ENCODE assay signal across 9 mouse cellular contexts in the genomic region with DNA sequence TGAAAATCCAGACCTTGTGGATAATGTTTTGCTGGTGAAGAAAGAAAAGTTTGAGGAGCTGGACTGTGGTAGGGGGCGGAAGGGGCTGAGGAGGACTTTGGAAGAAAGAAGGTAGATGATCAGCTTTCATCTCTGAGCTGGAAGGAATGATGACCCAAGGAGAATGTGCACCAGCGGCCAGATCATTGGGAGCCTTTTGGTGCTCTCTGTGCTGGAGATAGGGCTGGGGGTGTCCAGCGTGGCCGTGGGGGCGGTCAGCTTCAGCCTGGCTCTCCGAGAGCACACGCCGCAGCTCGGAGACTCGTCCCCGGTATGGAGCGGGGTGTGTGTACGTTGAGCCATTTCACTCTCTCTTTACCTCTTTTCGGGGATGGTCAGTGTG. TPM values are rescaled to one million over a fixed set of nuclear protein-coding genes. Genes with fewer than 3 reads are reported as not detected.
A peak's percentile ranks its signal among the peaks of the same experiment; 100 is the strongest.
DNase-seq lines count a peak whose midpoint lies in the region; ATAC-seq and TF ChIP-seq lines count a peak whose summit lies in the region.
"Had no signal": no experiment of that assay in that cellular context is flagged by ENCODE, and none has a peak within 500 bp of the region (broad histone marks: within the 10 kb centered on the region; RNA-seq: fewer than 3 reads in every experiment).

No protein-coding gene starts in this region.

- TF ChIP-seq EP300 in stomach, postnatal 0 days (optimal IDR thresholded peaks at IDR 0.05): no peak

- peak overlapping the region; percentile 85 for H3K4me2 ChIP-seq in heart, embryonic 13.5 days
- peak overlapping the region; percentile 34 for H3K4me2 ChIP-seq in liver, embryonic 13.5 days
- H3K4me2 ChIP-seq in stomach, postnatal 0 days (replicated peaks; ENCODE audit: low read depth): peak overlapping the region; percentile 58

- H3K4me3 ChIP-seq in heart, embryonic 13.5 days: peak overlapping the region; percentile 62
- no peak overlapping the region for H3K4me3 ChIP-seq in liver, embryonic 13.5 days (replicated peaks)
- H3K4me3 ChIP-seq in stomach, postnatal 0 days (ENCODE audit: low read depth, low read length): peak overlapping the region; percentile 36

- H3K4me1 ChIP-seq in heart, embryonic 13.5 days: peaks cover 6% of the 10 kb centered on the region
- no peaks in the 10 kb centered on the region for H3K4me1 ChIP-seq in liver, embryonic 13.5 days (replicated peaks)
- H3K4me1 ChIP-seq in stomach, postnatal 0 days (replicated peaks; ENCODE audit: control insufficient read depth, insufficient read depth): no peaks in the 10 kb centered on the region

- no peak for ATAC-seq in heart, embryonic 13.5 days (ENCODE audit: extremely low read depth, insufficient number of reproducible peaks, low FRiP score, low TSS enrichment)
- ATAC-seq in liver, embryonic 13.5 days (ENCODE audit: low read depth): no peak
- ATAC-seq in stomach, postnatal 0 days (ENCODE audit: low FRiP score, low TSS enrichment): no peak

- H3K27ac ChIP-seq in heart, embryonic 13.5 days (replicated peaks): peak overlapping the region; percentile 49; the same call in 1 of the 2 replicates
- no peak overlapping the region for H3K27ac ChIP-seq in liver, embryonic 13.5 days
- no peak overlapping the region for H3K27ac ChIP-seq in stomach, postnatal 0 days (replicated peaks)

- 2% methylated on average over 14 of the region's 14 CpGs for WGBS in heart, embryonic 13.5 days
- WGBS in liver, embryonic 13.5 days (ENCODE audit: insufficient replicate concordance): 8% methylated on average over 14 of the region's 14 CpGs
- WGBS in stomach, postnatal 0 days: 4% methylated on average over 14 of the region's 14 CpGs

- no peaks in the 10 kb centered on the region; the same call in 1 of the 2 replicates for H3K27me3 ChIP-seq in heart, embryonic 13.5 days (replicated peaks)
- peaks cover 22% of the 10 kb centered on the region for H3K27me3 ChIP-seq in liver, embryonic 13.5 days
- no peaks in the 10 kb centered on the region for H3K27me3 ChIP-seq in stomach, postnatal 0 days (ENCODE audit: control insufficient read depth, insufficient read depth, low read length)

- H3K9me3 ChIP-seq in heart, embryonic 13.5 days: no peaks in the 10 kb centered on the region
- H3K9me3 ChIP-seq in liver, embryonic 13.5 days (replicated peaks): no peaks in the 10 kb centered on the region
- no peaks in the 10 kb centered on the region for H3K9me3 ChIP-seq in stomach, postnatal 0 days (ENCODE audit: control insufficient read depth, low read length)

- no peak for DNase-seq in heart, postnatal 14 days
- DNase-seq in brain, embryonic 14.5 days (ENCODE audit: low read depth): peak; percentile 56
- DNase-seq in forelimb bud, embryonic 11.5 days (ENCODE audit: low read depth, low spot score): peak; percentile 7
- no peak for DNase-seq in liver, embryonic 13.5 days
- DNase-seq in stomach, postnatal 0 days (ENCODE audit: low spot score): no peak
- DNase-seq in MN1 (ENCODE audit: low spot score): no peak
- no peak for DNase-seq in cerebellum, adult 11 months

- TF ChIP-seq CTCF in brain, embryonic 14.5 days (IDR thresholded peaks at IDR 0.05; ENCODE audit: borderline replicate concordance, extremely low read depth, insufficient read depth, insufficient read length): no peak
- TF ChIP-seq CTCF in stomach, postnatal 0 days (IDR thresholded peaks at IDR 0.05; ENCODE audit: low read depth): no peak

- TF ChIP-seq POLR2A in brain, embryonic 14.5 days (IDR thresholded peaks at IDR 0.05; ENCODE audit: borderline replicate concordance, extremely low read depth, insufficient read depth, insufficient read length, poor library complexity, severe bottlenecking): peak; percentile 16; the same call in 1 of the 2 replicates

- no peaks in the 10 kb centered on the region for H3K36me3 ChIP-seq in heart, embryonic 13.5 days
- no peaks in the 10 kb centered on the region for H3K36me3 ChIP-seq in liver, embryonic 13.5 days
- H3K36me3 ChIP-seq in stomach, postnatal 0 days (ENCODE audit: control insufficient read depth, insufficient read depth, low read length): no peaks in the 10 kb centered on the region

- peak overlapping the region; percentile 80 for H3K9ac ChIP-seq in heart, embryonic 13.5 days
- no peak overlapping the region for H3K9ac ChIP-seq in liver, embryonic 13.5 days
- peak overlapping the region; percentile 38 for H3K9ac ChIP-seq in stomach, postnatal 0 days (ENCODE audit: low read length)

- intact Hi-C loops in heart, postnatal 14 days (cut with DNase I): no loop called here

RNA-seq across cellular contexts. Expression of a gene that starts 0.7 kb away (rescaled TPM):
- polyA plus RNA-seq in heart, embryonic 13.5 days (2015; fragmentation: Nextera tagmentation; extraction: Ambion mirVana): 1.2 and 1.7 TPM in 2 replicates
- total RNA-seq in heart, postnatal 14 days (2021): under 1 TPM; 0.31 to 0.41 TPM
- polyA plus RNA-seq in brain, embryonic 14.5 days (2012; rRNA removed): 2.8 and 4.8 TPM in 2 replicates
- polyA plus RNA-seq in liver, embryonic 13.5 days (2015; fragmentation: Nextera tagmentation; extraction: Ambion mirVana): 0.05 TPM in 1 of 2 replicates, not detected in the other
- polyA plus RNA-seq in stomach, postnatal 0 days (2015; fragmentation: Nextera tagmentation; extraction: Ambion mirVana): 0.58 and 0.73 TPM in 2 replicates
- polyA plus RNA-seq: Patski had no signal

Comparison
In these comparisons a context has a peak if more than half of its experiments do, and no peak if none do; other contexts are left out.
1. H3K4me2 ChIP-seq: peak in every context shown above with its lines; median percentile 85 in heart, embryonic 13.5 days; 58 in stomach, postnatal 0 days; 34 in liver, embryonic 13.5 days.
2. DNase-seq: peak in brain, embryonic 14.5 days (single experiment) and forelimb bud, embryonic 11.5 days (single experiment); none in heart, postnatal 14 days (0 of 2), liver, embryonic 13.5 days (single experiment), stomach, postnatal 0 days (single experiment), MN1 (single experiment) and cerebellum, adult 11 months (single experiment).